Mouse (Mus musculus) heart, postnatal 0 days (tissue): ENCODE data around the gene Zmiz1.

Source experiments
- CTCF ChIP-seq: IDR thresholded peaks from 2 replicates; pipeline ENCODE4 v1.5.1; 2016; ENCODE audit warnings: antibody characterized with exemption, control low read depth, low read depth
- EP300 ChIP-seq: IDR thresholded peaks from 2 replicates; pipeline ENCODE4 v1.6.1; 2016; ENCODE audit warnings: antibody characterized with exemption, low read depth

DNA sequence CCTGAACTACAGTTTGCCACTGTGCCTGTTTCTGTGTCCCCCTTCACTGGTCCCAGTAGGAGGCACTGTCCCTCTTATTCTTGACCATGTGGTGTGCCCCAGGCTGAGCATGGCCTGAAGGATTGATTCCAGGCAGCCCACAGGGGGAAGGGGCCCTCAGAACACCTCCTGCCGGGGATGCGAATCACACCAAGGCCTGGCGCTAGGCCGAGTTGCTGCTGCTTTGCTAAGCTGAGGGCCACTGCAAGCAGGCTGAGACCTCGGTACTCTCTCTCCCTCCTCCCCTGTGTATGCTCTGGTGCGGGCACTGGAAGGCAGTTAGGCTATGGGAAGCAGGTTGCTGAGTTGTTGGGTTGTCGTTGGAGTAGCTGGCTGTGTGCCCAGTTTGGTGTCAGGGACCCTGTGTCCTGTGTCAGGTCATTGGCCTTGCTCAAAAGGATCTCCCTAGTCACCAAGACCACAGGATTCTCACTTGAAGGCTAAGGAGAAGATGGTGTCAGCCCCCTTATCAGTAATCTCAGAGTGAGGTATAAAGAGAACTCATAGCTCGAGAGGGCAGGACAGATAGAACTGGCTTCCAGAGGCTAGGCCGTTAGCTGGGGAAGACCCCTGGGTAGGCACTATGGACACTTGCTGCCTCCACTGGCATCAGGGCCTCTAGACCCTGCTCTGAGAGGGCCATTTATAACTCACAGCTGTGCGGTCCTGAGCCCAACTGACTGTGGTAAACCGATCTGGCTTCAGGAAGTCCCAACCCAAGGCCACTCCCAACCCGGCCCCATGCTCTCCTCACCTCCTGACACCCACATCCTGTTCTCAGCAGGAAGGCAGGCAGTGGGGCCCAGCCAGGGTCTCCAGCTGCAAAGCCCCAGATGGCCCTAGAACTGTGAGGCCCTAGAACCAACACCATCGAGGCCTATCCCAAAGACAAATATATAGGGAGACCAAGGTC lies 57.9 kb downstream of the Zmiz1 start:
- TF ChIP-seq EP300 (peak; percentile 46; the same call in 1 of the 2 replicates), CTCF (peak; percentile 46)
